Mouse (Mus musculus): ENCODE data around the gene Slc7a6.

Gene Slc7a6

DNA sequence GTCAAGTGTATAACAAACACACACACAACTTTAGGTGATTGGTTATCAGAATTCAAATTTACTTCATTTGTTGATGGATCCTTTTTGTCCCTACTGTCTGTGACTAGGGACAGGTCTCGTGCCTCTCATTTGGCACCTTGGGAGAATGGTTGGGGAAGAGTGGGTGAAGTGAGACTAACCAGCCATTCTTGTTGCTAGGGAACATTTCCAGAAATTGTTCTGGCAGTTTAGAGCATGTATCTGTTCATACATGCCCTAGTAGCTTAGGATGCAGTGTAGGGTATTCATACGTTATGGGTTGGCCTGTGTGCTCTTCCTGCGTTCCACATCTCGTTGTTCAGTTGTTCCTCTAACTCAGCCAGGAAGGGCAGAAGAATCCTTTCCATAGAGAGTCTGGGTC lies 20.5 kb downstream of the Slc7a6 start:
- WGBS: 61% methylated on average over 4 of the region's 4 CpGs

DNA sequence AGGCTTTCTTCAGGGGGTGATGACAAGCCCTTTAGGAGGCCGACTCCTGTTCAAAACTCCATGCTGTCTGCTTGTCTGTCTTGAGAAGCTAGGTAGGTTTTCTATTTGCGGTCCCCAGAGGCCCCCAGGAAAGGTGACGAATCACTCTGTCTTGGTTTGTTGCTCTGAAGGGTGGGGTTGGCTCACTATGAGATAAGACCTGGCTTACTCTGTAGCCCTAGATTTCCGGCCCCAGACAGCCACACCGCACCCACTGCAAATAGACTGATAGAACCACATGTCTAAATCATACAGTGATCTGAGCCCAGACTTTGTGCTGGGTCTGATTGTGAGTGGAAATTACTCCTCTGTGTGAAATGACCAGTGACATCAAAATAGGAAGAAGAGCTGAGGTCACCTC lies 23.0 kb downstream of the Slc7a6 start:
- WGBS: 93% methylated on average over 5 of the region's 5 CpGs

DNA sequence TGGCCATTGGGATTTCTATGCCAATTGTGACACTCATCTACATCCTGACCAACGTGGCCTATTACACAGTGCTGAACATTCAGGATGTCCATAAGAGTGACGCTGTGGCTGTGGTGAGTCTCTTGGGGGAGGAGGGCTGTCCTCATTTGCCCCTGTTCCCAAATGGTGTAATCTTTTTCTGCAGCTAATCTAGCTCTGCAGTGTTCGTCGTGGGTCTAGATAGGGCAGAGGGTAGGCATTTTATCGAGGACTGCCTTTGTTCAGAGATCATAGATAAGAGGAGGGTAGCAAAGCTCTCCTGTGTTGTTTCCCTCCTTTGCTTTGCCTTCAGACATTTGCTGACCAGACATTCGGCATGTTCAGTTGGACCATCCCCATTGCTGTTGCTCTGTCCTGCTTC lies 24.5 kb downstream of the Slc7a6 start:
- WGBS: 74% methylated on average over 6 of the region's 6 CpGs

DNA sequence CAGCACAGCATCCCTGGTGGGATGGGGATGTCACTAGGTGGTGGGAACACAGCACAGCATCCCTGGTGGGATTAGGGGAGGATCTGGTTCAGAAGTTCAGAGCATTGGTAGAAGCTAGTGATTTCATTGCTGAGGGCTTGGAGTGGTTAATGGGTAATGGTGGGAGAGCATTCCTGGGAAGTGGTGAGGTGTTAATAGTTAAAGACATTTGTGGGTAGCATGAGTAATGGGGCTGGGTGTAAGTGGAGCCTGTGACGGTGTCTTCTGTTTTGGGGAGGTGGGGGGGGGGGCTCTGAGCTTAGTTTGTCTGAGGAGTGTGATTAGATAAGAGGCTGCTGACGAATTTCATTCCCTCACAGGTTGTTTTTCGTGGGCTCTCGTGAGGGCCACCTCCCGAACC lies 25.4 kb downstream of the Slc7a6 start:
- 67% methylated on average over 5 of the region's 5 CpGs for WGBS

DNA sequence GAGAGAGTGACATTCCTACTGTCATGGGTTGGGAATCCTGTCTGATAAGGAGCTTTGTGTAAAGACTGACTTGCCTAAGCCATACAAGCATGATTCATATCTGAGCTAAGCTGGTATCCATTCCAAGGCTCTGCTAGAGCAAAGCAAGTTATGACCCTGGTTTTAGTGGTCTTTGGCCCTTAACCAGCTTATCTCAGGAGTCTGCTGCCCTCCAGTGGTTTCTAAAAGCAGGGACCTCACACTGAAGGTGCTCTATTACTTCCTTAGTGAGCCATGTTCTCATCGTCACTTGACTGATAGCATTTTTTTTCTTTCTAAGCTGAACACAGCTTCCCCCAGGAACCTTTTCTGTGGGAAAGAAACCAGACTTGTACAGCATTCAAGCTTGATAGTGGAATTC lies 30.1 kb downstream of the Slc7a6 start:
- WGBS: 9% methylated on average over 1 of the region's 1 CpGs

DNA sequence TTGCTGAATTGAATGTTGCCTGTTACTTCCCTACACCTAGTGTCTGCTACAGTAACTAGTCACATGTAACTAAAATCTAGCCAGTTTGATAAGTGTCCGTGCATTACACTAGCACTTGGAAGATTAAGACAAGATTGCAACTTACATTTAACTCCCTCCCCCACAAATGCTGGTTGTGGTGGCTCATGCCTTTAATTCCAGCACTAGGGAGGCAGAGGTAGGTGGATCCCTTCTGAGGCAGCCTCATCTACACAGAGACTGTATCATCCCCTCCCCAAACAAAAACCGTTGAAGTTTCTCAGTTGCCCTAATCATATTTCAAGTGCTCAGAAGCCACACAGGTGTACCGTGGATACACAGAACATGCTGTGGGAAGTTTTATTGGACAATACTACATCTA lies 30.9 kb downstream of the Slc7a6 start:
- WGBS: 43% methylated on average over 3 of the region's 3 CpGs

DNA sequence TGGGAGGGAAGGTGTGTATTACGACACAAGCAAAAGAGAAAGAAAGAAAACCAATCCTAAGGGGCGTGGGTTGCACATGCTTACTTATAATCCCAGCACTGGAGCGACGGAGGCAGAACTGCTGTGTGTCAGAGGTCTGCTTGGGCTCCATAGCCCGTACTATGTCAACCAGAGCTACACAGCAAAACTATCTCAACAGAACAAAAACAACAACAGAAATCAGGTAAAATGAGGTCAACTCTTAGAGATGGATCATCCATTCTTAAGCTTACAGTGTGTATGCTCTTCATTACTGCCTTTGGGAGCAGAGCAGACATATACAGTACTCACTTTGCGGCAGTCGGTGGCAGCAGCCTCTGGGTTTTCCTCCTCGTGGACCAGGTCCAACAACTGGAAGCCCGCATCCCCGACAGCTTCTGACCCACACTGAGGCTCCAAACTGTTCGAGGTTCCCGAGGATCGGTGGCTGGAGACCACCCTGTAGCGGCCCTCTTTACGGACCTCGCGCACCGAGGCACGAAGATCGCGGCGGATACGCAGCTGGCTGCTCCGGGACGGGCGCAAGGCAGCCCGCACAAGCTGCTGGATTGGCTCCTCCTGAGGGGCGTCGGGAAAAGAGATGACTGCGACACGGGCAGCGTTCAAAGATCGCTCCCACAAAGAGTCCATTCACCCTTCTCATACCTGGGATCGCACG lies 41.5 kb downstream of the Slc7a6 start:
- under 1% methylated on average over 35 of the region's 35 CpGs for WGBS

DNA sequence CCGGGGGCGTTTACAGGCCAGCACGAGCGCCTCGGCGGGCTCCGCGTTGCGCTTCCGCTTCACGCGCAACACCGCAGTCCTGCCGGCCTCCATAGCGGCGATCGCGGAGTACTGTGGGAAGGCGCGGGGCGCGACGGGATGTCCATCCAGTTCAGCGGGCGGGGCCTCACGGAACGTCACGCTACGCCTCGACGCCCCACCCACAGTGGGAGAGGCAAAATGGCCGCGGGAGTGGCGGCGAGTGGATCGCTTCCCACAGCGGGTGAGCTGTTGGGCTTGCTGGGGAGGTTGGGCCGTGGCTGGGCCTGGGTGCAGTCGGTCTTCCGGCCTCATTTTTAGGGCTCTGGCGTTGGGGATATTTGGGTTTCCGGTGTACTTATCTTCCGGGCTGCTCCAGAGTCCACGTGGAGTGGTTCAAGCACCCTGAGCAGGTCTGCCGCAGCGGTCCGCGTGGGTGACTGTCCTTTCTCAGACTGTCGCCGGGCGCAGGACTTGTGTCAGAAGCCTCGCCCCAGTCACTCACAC lies 42.2 kb downstream of the Slc7a6 start, which contains the start of the genes Slc7a6os and Prmt7:
Slc7a6os (minus strand) TSS at position 115 of the 525 bp plus-strand sequence.
Prmt7 (plus strand) TSS at position 116 of the 525 bp plus-strand sequence.
- under 1% methylated on average over 52 of the region's 52 CpGs for WGBS

DNA sequence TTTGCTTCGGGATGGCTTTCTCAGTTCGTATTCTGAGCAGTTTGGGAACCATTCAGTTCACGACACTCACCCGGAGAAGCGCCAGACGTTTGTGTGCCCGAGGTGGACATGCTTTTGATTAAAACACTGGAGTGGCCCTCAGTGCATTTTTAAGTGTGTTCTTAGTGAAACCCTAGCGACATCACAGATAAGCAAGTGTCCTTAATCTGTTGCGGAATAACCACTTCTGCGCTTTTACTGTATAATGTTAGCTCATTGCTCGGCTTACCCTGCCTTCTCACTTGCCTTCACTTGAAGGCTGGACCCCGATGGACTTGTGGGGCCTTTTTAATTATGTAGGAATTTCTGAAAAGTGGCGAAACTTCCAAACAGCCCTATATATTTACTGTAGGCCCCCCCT lies 42.8 kb downstream of the Slc7a6 start:
- WGBS: 3% methylated on average over 13 of the region's 13 CpGs

DNA sequence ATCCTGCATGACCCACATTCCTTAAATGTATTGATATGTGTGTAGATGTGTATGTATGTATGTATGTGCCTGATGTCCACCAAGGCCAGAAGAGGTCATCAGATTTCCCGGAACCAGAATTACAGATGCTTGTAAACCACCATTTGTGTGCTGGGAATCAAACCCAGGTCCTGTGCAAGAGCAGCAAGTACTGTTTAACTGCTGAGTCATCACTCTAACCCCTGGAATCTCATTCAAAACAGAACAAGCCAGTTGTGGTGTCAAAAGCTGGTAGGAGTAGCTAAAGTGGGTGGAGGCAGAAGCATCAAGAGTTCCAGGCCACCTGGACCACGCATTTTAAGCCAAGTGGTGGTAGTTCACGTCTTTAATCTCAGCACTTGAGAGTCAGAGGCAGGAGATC lies 45.3 kb downstream of the Slc7a6 start:
- 89% methylated on average over 3 of the region's 3 CpGs for WGBS

DNA sequence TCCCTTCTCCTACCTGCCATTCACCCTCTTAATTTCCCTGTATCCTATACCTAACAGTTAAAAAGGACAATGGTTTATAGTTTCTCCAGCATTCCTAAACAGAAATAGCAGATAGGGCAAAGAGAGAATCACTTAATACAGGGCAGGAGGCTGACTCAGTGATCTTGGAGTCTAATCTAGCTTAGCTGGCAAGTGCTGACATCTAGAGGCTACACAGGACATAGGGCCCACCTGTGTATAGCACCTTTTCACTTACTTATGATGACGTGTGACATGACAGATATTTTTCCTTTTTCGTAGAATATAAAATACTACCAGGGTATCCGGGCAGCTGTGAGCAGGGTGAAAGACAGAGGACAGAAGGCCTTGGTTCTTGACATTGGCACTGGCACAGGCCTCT lies 51.0 kb downstream of the Slc7a6 start:
- WGBS: 92% methylated on average over 3 of the region's 3 CpGs

DNA sequence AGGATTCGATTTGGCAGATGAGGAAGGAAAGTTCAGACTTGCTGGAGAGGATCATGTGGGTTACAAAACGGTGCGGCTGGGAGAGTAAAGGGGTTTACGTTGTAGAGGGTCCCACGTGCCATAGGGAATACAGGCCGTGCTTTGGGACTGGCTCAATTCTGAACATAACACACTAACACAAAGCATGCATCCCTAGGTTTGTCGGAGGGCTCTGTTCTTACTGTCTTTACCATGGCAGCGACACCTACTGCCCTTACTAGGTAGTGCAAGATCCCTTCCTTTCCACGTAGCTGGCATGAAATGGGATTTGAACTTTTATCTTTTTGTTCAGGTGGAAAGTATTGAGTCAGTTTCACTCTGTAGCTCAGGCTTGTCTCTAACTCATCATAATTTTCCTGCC lies 57.9 kb downstream of the Slc7a6 start:
- 38% methylated on average over 9 of the region's 9 CpGs for WGBS

DNA sequence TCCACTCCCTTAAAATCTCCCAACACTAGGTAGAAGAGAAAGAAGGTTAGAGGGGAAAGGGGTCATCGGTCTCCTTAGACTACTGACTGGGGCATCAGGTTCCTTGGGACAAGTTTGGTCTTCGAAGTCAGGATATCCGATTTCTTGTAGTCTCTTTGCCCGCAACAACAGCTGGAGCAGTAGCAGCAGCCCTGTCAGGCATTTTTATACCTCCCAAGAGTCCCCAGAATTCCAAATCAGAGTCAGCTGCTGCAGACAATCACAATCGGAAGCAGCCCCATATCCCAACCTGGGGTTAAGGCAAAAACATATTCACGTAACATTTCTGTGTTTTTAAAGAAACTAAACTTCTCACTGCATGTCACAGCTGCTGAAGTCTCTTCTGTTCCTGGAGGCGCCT lies 62.9 kb downstream of the Slc7a6 start:
- WGBS: 97% methylated on average over 7 of the region's 7 CpGs

DNA sequence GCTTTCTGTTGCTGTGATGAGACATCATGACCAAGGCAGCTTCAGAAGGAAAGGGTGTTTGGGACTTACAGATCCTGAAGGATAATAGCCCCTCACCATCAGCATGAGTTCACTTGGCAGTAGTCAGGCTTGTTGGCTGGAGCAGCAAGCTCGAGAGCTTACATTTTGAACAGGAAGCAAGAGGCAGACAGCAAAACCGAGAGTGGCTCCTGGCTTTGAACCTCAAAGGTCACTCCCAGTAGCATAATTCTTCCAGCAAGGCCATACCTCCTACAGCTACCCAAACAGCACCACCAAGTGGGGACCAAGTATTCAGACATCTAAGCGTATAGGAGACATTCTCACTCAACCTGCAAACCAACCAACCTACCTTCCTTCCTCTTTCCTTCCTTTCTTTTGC lies 64.1 kb downstream of the Slc7a6 start:
- WGBS: 80% methylated on average over 3 of the region's 3 CpGs

DNA sequence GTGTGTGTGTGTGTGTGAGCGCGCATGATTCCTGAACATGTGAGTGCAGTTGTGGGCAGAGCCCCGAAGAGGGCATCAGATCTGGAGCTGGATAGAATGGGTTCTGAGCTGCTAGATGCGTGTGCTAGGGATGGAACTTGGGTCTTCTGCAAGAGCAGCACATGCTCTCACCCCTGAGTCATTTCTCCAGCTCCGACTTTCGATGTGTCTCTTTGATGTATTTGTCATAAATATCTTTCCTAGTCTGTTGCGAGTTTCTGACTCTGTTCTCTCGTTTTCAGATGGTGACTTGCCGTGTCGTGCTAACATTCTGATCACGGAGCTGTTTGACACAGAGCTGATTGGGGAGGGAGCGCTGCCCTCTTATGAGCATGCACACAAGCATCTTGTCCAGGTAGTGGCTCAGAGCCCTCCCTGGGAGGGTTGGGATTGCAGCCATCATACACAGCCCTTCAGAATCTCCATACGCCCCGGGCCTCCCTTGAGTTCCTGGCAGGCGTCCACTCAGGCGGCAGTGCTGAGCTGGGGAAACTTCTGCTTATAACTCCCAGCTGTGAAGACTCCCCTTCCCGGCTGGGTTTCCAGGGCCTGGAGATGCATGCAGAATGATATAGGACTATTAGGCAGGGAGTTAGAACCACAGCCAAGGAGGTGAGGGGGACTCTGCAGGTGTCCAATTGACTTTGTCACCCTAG lies 66.1 kb downstream of the Slc7a6 start:
- WGBS: 65% methylated on average over 17 of the region's 17 CpGs

DNA sequence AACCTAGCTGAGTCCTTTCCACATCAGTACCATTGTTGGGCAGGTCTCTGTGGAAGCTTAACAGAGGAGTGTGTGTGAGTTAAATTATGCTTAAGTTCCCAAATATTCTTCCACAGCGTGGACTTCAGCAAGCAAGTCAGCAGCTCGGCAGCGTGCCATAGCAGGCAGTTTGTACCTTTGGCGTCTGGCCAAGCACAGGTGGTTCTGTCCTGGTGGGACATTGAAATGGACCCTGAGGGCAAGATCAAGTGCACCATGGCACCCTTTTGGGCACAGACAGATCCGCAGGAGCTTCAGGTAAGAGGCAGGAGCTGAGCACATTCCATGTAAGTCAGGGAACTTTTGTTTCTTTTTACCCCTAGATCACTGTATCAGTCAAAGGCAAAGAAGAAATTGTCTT lies 68.4 kb downstream of the Slc7a6 start:
- WGBS: 80% methylated on average over 5 of the region's 5 CpGs
